Mouse (Mus musculus): ENCODE measurements around the gene Nr4a1.

Gene Nr4a1

GRCm38 (mm10) chr15:101253886-101254795 is at the start of gene Nr4a1:
TSS of gene Nr4a1 (plus strand) at chr15:101254269.
- DNase-seq = peak; percentile 77

- no peak for DNase-seq
These were observed 49.3 kb upstream of the Nr4a1 start for GRCm38 (mm10) chr15:101204781-101205180.

GRCm38 (mm10) chr15:101210228-101210627 is 43.8 kb upstream of the Nr4a1 start:
- DNase-seq = peak; percentile 50

DNA sequence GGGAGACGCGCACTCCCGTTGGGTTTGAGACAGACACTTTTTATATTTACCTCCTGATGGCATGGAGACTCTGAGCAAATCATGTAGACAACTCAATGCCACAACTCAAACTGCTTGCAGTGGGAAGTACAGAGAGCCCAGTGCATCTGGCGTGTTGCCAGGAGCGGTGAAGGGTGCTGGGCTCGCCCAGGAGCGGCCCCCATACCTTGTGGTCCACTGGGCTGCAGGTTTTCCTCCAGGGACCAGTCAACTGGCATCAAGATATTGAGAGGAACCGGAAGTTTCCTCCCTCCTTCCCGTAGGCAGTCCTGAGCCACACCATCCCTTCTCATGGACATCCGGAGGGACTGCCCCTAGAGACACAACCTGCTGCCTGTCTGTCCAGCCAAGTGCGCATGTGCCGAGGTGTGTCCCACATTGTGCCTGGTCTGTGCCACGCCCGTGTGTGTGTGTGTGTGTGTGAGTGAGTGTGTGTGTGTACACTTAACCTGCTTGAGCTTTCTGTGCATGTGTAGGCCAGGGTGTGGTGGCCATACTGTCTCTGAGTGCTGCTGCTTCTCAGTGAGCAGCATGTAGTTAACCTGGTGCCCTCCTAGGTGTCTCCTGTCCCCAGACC is 43.0 kb upstream of the Nr4a1 start:
- no peak for DNase-seq

DNA sequence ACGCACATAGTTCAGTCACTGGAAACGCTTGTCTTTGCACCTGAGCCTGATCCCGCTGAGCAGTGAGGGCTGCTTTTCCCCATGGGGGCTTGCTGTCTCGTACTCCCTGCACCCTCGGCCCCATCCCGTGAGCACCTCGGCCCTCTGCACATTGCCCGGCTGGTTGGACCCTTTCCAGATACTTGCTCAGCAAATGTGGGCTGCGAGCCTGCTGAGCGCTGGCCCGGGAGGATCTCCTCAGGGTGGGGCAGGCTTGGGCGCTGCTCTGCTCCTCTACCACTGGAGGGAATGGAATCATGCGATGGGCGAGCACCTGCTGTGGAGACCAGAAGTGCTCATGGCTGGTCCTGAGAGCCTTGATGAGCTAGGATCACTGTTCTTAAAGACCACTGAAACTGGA is 41.6 kb upstream of the Nr4a1 start:
- DNase-seq = peak; percentile 87

GRCm38 (mm10) chr15:101215136-101215535 is 38.9 kb upstream of the Nr4a1 start:
- DNase-seq = no peak

DNA sequence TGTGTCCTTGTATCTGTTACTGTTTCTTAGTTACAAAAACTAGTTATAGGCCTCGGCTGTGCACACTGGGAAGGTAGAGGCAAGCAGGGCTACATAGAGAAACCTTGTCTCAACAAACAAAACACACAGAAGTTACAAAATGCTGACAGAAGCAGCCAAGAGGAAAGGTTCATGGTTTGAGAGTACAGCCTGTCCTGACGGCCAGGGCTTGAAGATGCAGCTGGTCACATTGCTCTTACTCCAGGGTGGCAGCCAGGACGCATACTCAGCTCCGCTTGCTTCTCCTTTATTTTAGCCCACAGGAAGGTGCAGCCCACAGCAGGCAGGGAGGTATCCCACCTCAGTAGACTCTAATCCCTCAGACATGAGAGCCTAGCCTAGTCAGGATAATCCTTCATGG is 38.0 kb upstream of the Nr4a1 start:
- DNase-seq = no peak

- DNase-seq = no peak
These were observed 33.2 kb upstream of the Nr4a1 start for GRCm38 (mm10) chr15:101220905-101221297.

GRCm38 (mm10) chr15:101221298-101222104 is 32.6 kb upstream of the Nr4a1 start:
- peak; percentile 84 for DNase-seq

DNA sequence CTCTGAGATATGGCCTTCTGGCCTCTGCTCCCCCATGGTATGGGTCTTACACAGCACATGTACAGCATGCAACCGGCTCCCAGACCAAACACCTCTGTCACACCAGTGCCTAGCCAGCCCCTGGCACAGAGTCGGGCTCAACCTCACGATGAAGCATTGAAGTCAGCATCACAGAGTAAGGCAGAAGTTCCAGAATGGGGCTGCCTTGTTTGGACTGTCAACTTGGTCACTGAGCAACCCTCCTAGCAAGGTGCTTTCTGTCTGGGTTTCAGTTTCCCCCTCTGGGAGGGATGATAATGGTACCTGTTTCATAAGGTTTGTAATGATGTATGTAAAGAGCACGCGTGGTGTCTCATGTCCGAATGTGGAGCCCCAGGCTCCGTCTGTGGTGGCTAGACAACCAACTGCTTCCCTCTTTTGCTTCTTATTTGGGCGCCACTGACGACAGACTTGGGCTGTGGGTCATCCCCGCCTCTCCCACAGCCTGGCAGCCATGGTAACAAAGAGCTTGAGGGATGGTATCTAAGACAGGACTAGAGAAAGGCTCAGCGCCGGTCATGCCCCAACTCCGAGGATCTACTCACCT is 31.1 kb upstream of the Nr4a1 start:
- no peak for DNase-seq

GRCm38 (mm10) chr15:101223596-101223995 is 30.5 kb upstream of the Nr4a1 start:
- DNase-seq = no peak

- peak; percentile 82 for DNase-seq
These were observed 29.8 kb upstream of the Nr4a1 start, which contains the start of gene Grasp for GRCm38 (mm10) chr15:101224006-101224906. TSS of gene Grasp (plus strand) at chr15:101224188.

GRCm38 (mm10) chr15:101224977-101225376 is 29.1 kb upstream of the Nr4a1 start:
- DNase-seq = peak; percentile 36

DNA sequence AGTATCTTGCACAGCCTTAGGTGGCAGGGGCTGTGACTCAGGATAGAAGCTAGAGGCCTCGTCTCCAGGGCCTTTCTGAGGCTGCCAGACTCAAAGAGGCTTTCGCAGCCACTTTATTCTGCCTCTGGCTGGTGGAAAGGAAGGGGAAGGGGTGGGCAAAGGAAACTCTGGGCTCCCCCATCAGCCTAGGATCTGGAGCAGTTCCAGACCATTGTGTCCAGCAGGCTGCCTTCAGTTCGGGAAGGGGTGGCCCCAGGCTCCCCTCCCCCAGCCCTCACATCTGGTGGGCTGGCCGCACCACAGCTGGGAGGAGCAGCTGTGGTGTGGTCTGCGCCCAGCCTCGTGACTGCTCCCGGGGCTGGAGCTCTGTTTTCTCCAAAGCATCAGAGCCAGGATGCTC is 26.1 kb upstream of the Nr4a1 start:
- DNase-seq = peak; percentile 73

- DNase-seq = peak; percentile 31
These were observed 25.0 kb upstream of the Nr4a1 start for GRCm38 (mm10) chr15:101228866-101229590.

- no peak for DNase-seq
These were observed 23.6 kb upstream of the Nr4a1 start for GRCm38 (mm10) chr15:101230503-101230902.

GRCm38 (mm10) chr15:101230995-101231647 is 22.9 kb upstream of the Nr4a1 start:
- DNase-seq = peak; percentile 38

DNA sequence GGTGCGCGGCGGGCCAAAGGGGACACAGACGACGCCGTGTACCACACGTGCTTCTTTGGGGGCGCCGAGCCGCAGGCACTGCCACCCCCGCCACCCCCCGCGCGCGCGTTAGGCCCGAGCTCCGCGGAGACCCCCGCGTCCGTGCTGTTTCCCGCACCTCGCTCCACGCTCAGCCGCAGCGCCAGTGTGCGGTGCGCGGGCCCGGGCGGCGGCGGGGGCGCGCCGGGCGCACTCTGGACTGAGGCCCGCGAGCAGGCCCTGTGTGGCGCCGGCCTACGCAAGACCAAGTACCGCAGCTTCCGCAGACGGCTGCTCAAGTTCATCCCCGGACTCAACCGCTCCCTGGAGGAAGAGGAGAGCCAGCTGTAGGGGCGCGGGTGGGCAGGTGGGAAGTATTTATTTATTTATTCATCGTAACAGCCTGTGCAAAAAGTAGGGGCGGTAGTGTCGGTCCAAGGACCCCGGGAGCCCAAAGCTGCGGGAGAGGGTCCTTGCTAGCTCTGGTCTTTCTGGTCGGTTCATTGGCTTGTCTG is 22.4 kb upstream of the Nr4a1 start:
- DNase-seq = no peak

DNA sequence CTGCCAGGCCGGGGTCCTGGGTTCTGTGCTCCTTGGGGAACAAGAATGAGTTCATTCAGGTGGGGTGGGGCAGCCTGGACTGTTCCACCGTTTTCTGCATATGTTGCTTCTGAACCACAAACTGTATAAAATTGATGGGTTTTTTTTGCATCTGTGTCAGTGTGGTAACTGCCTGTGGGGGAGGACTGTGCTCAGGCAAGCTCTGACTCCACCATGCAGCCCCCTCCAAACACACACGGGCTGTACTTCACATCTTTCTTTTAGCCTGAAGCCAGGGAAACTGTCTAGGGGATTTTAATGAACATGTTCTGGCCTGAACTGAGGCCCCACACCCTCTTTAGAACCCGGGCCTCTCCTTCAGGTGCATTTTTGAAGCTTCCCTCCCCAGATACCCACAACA is 21.5 kb upstream of the Nr4a1 start:
- no peak for DNase-seq

GRCm38 (mm10) chr15:101233183-101233582 is 20.9 kb upstream of the Nr4a1 start:
- no peak for DNase-seq
